Mouse (Mus musculus) naive thymus-derived CD4-positive, alpha-beta T cell, adult 5 months (primary cell): ENCODE results near the gene Dnlz. TPM values are rescaled to one million over a fixed set of nuclear protein-coding genes. Genes with fewer than 3 reads are reported as not detected.

Source experiments
- polyA plus RNA-seq: library from polyadenylated mRNA; unstranded; fragments of 100-300 nt; shearing (Covaris generic); gene quantifications from one replicate; pipeline ENCODE4 v1.2.1, GENCODE M21; 2017

Dnlz gene
- 8.5 TPM for polyA plus RNA-seq

GRCm38 (mm10) chr2:26351358-26352290 lies at the start of gene Dnlz:
Gene Dnlz, minus strand, starts transcription at chr2:26352110.

GRCm38 (mm10) chr2:26389154-26389690 lies 37.3 kb upstream of the Dnlz start, which contains the start of the genes Entr1 and Pmpca:
Gene Entr1, minus strand, starts transcription at chr2:26389316.
Gene Pmpca, plus strand, starts transcription at chr2:26389339.

GRCm38 (mm10) chr2:26380131-26380771 lies 28.3 kb upstream of the Dnlz start, which contains the start of gene Snapc4:
Gene Snapc4, minus strand, starts transcription at chr2:26380653.

GRCm38 (mm10) chr2:26360772-26361171 lies 8.9 kb upstream of the Dnlz start, which contains the start of gene Card9:
Gene Card9, minus strand, starts transcription at chr2:26360918.

GRCm38 (mm10) chr2:26315072-26315924 lies 36.6 kb downstream of the Dnlz start, which contains the start of gene Gpsm1:
Gene Gpsm1, plus strand, starts transcription at chr2:26315515.

Other genes with a start within 250 kb of the Dnlz start
- 4.3 TPM for gene Nacc2, start 228.9 kb downstream of the Dnlz start, polyA plus RNA-seq
- not detected for gene Lhx3, start 143.8 kb downstream of the Dnlz start, polyA plus RNA-seq
- 6.3 TPM for gene Qsox2, start 114.6 kb downstream of the Dnlz start, polyA plus RNA-seq
- not detected for gene Ccdc187, start 57.6 kb downstream of the Dnlz start, polyA plus RNA-seq
- gene Gpsm1, start 36.6 kb downstream of the Dnlz start, polyA plus RNA-seq = 18.4 TPM
- gene Card9, start 8.8 kb upstream of the Dnlz start, polyA plus RNA-seq = 2.3 TPM
- 63.6 TPM for gene Snapc4, start 28.5 kb upstream of the Dnlz start, polyA plus RNA-seq
- 202 TPM for gene Entr1, start 37.2 kb upstream of the Dnlz start, polyA plus RNA-seq
- gene Pmpca, start 37.2 kb upstream of the Dnlz start, polyA plus RNA-seq = 59.7 TPM
- gene Inpp5e, start 57.1 kb upstream of the Dnlz start, polyA plus RNA-seq = 32.9 TPM
- gene Sec16a, start 93.1 kb upstream of the Dnlz start, polyA plus RNA-seq = 58.3 TPM
- 41.7 TPM for gene Notch1, start 164.6 kb upstream of the Dnlz start, polyA plus RNA-seq
- not detected for gene Egfl7, start 227.9 kb upstream of the Dnlz start, polyA plus RNA-seq
- gene Gm20532, start 234.5 kb upstream of the Dnlz start, polyA plus RNA-seq = not detected